11 mouse cellular contexts compared by ENCODE assay signal in the genomic region with DNA sequence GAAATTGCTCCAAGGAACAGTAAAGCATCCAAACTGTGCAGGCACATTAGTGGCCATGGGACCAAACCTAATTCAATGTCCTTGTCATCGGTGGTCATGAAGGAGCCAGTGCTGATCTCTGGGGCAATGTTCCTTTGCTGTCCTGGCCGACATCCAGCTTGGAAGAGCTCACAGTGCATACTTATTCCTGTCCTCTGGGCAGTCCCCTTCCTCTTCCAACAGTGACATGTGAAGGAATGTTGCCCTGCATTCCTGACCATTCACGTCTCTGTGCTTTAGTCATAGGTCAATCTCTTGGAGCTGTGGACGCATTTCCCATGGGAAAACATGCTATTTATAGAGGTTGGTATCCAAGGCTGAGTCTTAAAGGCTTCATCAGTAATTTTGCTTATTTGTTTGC. TPM values are rescaled to one million over a fixed set of nuclear protein-coding genes. Genes with fewer than 3 reads are reported as not detected.
A peak's percentile ranks its signal among the peaks of the same experiment; 100 is the strongest.
DNase-seq lines count a peak whose midpoint lies in the region; ATAC-seq lines count a peak whose summit lies in the region.
"Had no signal": no experiment of that assay in that cellular context is flagged by ENCODE, and none has a peak within 500 bp of the region (broad histone marks: within the 10 kb centered on the region; RNA-seq: fewer than 3 reads in every experiment).

No protein-coding gene starts in this region.

- no peaks in the 10 kb centered on the region for H3K9me3 ChIP-seq in kidney, embryonic 14.5 days (ENCODE audit: control insufficient read depth, low read length)
- H3K9me3 ChIP-seq: stomach, embryonic 15.5 days had no signal

- intact Hi-C loops in heart, postnatal 36 days (cut with DNase I) = loop anchor here (2.0 to 5.0 kb wide), 2 partner anchors 42 to 80 kb away; a partner anchor contains a TSS
- intact Hi-C loops in left cerebral cortex, postnatal 36 days (cut with DNase I) = no loop called here

- no peak overlapping the region for H3K27ac ChIP-seq in kidney, embryonic 14.5 days (ENCODE audit: low read depth, low read length)
- H3K27ac ChIP-seq: stomach, embryonic 15.5 days had no signal

- no peak overlapping the region for H3K4me2 ChIP-seq in kidney, embryonic 14.5 days (replicated peaks; ENCODE audit: low read depth, low read length)
- H3K4me2 ChIP-seq: stomach, embryonic 15.5 days had no signal

- WGBS in kidney, embryonic 14.5 days = 50% methylated on average over 4 of the region's 4 CpGs

- H3K27me3 ChIP-seq in kidney, embryonic 14.5 days (ENCODE audit: control insufficient read depth, insufficient read depth, low read length) = no peaks in the 10 kb centered on the region
- H3K27me3 ChIP-seq: CH12.LX; stomach, embryonic 15.5 days had no signal

- H3K36me3 ChIP-seq in kidney, embryonic 14.5 days (ENCODE audit: control insufficient read depth, insufficient read depth, low read length) = no peaks in the 10 kb centered on the region
- H3K36me3 ChIP-seq: stomach, embryonic 15.5 days had no signal

- H3K9ac ChIP-seq in kidney, embryonic 14.5 days (ENCODE audit: low read depth, low read length) = no peak overlapping the region
- H3K9ac ChIP-seq: stomach, embryonic 15.5 days had no signal

- DNase-seq in kidney, adult 11 months = peak; percentile 82
- peak; percentile 79 for DNase-seq in gastrocnemius, adult 18-20 months (ENCODE audit: low spot score)
- DNase-seq in heart, postnatal 36 days = peak; percentile 65 to 76
- peak; percentile 69 for DNase-seq in lung, postnatal 36 days
- DNase-seq in left cerebral cortex, postnatal 36 days (ENCODE audit: low spot score in 2 of 2) = no peak
- DNase-seq in retina, embryonic 14.5 days (ENCODE audit: low spot score) = no peak
- no peak for DNase-seq in layer of hippocampus, adult 11-12 months (ENCODE audit: low spot score)

- peaks cover 25% of the 10 kb centered on the region for H3K4me1 ChIP-seq in kidney, embryonic 14.5 days (ENCODE audit: control insufficient read depth, insufficient read depth, low read length)

- ATAC-seq in kidney, embryonic 14.5 days (ENCODE audit: low FRiP score, low TSS enrichment) = no peak
- ATAC-seq: intestine, embryonic 16.5 days had no signal

- H3K4me3 ChIP-seq in kidney, embryonic 14.5 days (ENCODE audit: low read length) = no peak overlapping the region
- H3K4me3 ChIP-seq: stomach, embryonic 15.5 days had no signal

RNA-seq across cellular contexts. Expression of a gene that starts 41.8 kb away (rescaled TPM):
- 219 and 229 TPM in 2 replicates for polyA plus RNA-seq in kidney, embryonic 14.5 days (2014; fragmentation: Nextera tagmentation; extraction: Ambion mirVana)
- total RNA-seq in gastrocnemius, adult 18-20 months (2021) = 100 to 1,000 TPM; 475 to 504 TPM
- 100 to 1,000 TPM; 445 to 446 TPM for total RNA-seq in heart, postnatal 36 days (2021)
- 100 to 1,000 TPM; 380 to 391 TPM for total RNA-seq in left cerebral cortex, postnatal 36 days (2021)

Comparison
In these comparisons a context has a peak if more than half of its experiments do, and no peak if none do; other contexts are left out.
1. DNase-seq: peak in kidney, adult 11 months (single experiment), gastrocnemius, adult 18-20 months (single experiment), heart, postnatal 36 days (2 of 2) and lung, postnatal 36 days (single experiment); none in left cerebral cortex, postnatal 36 days (0 of 2), retina, embryonic 14.5 days (single experiment) and layer of hippocampus, adult 11-12 months (single experiment).